Mouse (Mus musculus) heart, embryonic 14.5 days (tissue): ENCODE results near the gene Gnptab. TPM values are rescaled to one million over a fixed set of nuclear protein-coding genes. Genes with fewer than 3 reads are reported as not detected.

Experiments used
- ATAC-seq: fragments of 200-750 bp; cut with Nextera tagmentation; 2 replicates; pipeline ENCODE4 v1.8.0; 2017; ENCODE audit warnings: low read depth, moderate TSS enrichment; ENCODE audit not compliant: insufficient number of reproducible peaks, insufficient read depth, low FRiP score
- H3K27ac ChIP-seq, 2 experiments: fragments of 200-500 bp in 1 of 2; fragments of 300-500 bp in 1 of 2; sonication (generic) in 1 of 2; replicated peaks in 1 of 2; 2 replicates each; pipeline ENCODE4 v1.5.1; 2012 to 2014; ENCODE audit warnings: low read depth in 2 of 2, low read length in 2 of 2, control low read depth in 1 of 2, mild to moderate bottlenecking in 1 of 2, mixed read lengths in 1 of 2; ENCODE audit not compliant: control insufficient read depth in 1 of 2, insufficient read depth in 1 of 2
- H3K27me3 ChIP-seq: fragments of 300-500 bp; sonication (generic); 2 replicates; pipeline ENCODE4 v1.6.1; 2014; ENCODE audit warnings: mild to moderate bottlenecking, low read length, control low read depth; ENCODE audit not compliant: control insufficient read depth, insufficient read depth
- H3K36me3 ChIP-seq: fragments of 300-500 bp; sonication (generic); 2 replicates; pipeline ENCODE4 v1.6.1; 2014; ENCODE audit warnings: mild to moderate bottlenecking, control low read depth, low read length, mixed read lengths; ENCODE audit not compliant: control insufficient read depth, insufficient read depth
- H3K4me1 ChIP-seq, 2 experiments: fragments of 200-500 bp in 1 of 2; fragments of 300-500 bp in 1 of 2; sonication (generic) in 1 of 2; 2 replicates each; pipeline ENCODE4 v1.6.1; 2012 to 2014; ENCODE audit warnings: low read length in 2 of 2, control low read depth in 1 of 2, mixed read lengths in 1 of 2; ENCODE audit not compliant: control insufficient read depth in 2 of 2, insufficient read depth in 2 of 2
- H3K4me2 ChIP-seq: fragments of 300-500 bp; sonication (generic); 2 replicates; pipeline ENCODE4 v1.6.1; 2014; ENCODE audit warnings: mild to moderate bottlenecking, low read length
- H3K4me3 ChIP-seq, 2 experiments: fragments of 200-500 bp in 1 of 2; fragments of 300-500 bp in 1 of 2; sonication (generic) in 1 of 2; 2 replicates each; pipeline ENCODE4 v1.5.1; 2012 to 2014; ENCODE audit warnings: low read length in 2 of 2, mild to moderate bottlenecking in 2 of 2, control low read depth in 1 of 2, low read depth in 1 of 2, moderate library complexity in 1 of 2; ENCODE audit not compliant: control insufficient read depth in 1 of 2, insufficient read depth in 1 of 2
- H3K9ac ChIP-seq: fragments of 300-500 bp; sonication (generic); 2 replicates; pipeline ENCODE4 v1.6.1; 2014; ENCODE audit warnings: mild to moderate bottlenecking, low read length
- H3K9me3 ChIP-seq: fragments of 300-500 bp; sonication (generic); 2 replicates; pipeline ENCODE4 v1.6.1; 2016; ENCODE audit warnings: low read length, control low read depth; ENCODE audit not compliant: control insufficient read depth
- WGBS: fragments of 180-500 bp; shearing (Covaris S2); extraction: QIAGEN DNeasy Blood & Tissue Kit; methylation state at CpG from one replicate; pipeline ENCODE4 v1.1.7; 2014; 5-methylcytosine and 5-hydroxymethylcytosine counted together
- polyA plus RNA-seq: library from polyadenylated mRNA; unstranded; fragments of >200 nt; fragmentation: Nextera tagmentation; extraction: Ambion mirVana; gene quantifications from 2 replicates; pipeline ENCODE4 v1.2.1, GENCODE M21; 2014

Gene Gnptab
- polyA plus RNA-seq, 1 experiment from 2014 or later: 9.4 TPM

GRCm38 (mm10) chr10:88350687-88351086, 28.2 kb upstream of the Gnptab start:
- Histone ChIP-seq H3K4me2 (no peak overlapping the region), H3K27ac (no peak overlapping the region), H3K4me1 (peaks cover 5% of the 10 kb centered on the region in 2 experiments; a peak in 2 of 4 replicates), H3K9ac (no peak overlapping the region), H3K27me3 (no peaks in the 10 kb centered on the region), H3K4me3 (no peak overlapping the region), H3K36me3 (no peaks in the 10 kb centered on the region), H3K9me3 (no peaks in the 10 kb centered on the region)
- no peak for ATAC-seq
- WGBS: 70% methylated on average over 2 of the region's 2 CpGs

- WGBS: 35% methylated on average over 5 of the region's 5 CpGs
- H3K27ac ChIP-seq: no peak overlapping the region
- no peak overlapping the region for H3K4me2 ChIP-seq
- H3K4me1 ChIP-seq: peaks cover under 1 to 1% of the 10 kb centered on the region in 2 experiments; a peak in 1 of 4 replicates
- H3K4me3 ChIP-seq: no peak overlapping the region
- no peak for ATAC-seq
- no peaks in the 10 kb centered on the region for H3K27me3 ChIP-seq
- no peak overlapping the region for H3K9ac ChIP-seq
- no peaks in the 10 kb centered on the region for H3K9me3 ChIP-seq
- H3K36me3 ChIP-seq: no peaks in the 10 kb centered on the region
Observed at GRCm38 (mm10) chr10:88351411-88352103, 27.4 kb upstream of the Gnptab start.

- Histone ChIP-seq H3K9me3 (no peaks in the 10 kb centered on the region), H3K4me2 (no peak overlapping the region), H3K9ac (no peak overlapping the region), H3K27ac (no peak overlapping the region), H3K4me3 (no peak overlapping the region), H3K4me1 (peaks cover 3% of the 10 kb centered on the region in 2 experiments; a peak in 1 of 4 replicates), H3K27me3 (no peaks in the 10 kb centered on the region), H3K36me3 (no peaks in the 10 kb centered on the region)
- no peak for ATAC-seq
- WGBS: 73% methylated on average over 2 of the region's 2 CpGs
Observed at GRCm38 (mm10) chr10:88352549-88352948, 26.4 kb upstream of the Gnptab start.

- Histone ChIP-seq H3K4me1 (peaks cover 3% of the 10 kb centered on the region in 2 experiments; a peak in 1 of 4 replicates), H3K36me3 (no peaks in the 10 kb centered on the region), H3K4me3 (no peak overlapping the region), H3K27ac (no peak overlapping the region), H3K9me3 (no peaks in the 10 kb centered on the region), H3K9ac (no peak overlapping the region), H3K4me2 (no peak overlapping the region), H3K27me3 (peaks cover 3% of the 10 kb centered on the region; the same call in 1 of the 2 replicates)
- WGBS: 73% methylated on average over 5 of the region's 5 CpGs
- no peak for ATAC-seq
Observed at GRCm38 (mm10) chr10:88354599-88354998, 24.3 kb upstream of the Gnptab start.

- H3K27me3 ChIP-seq: peaks cover 3% of the 10 kb centered on the region; the same call in 1 of the 2 replicates
- H3K4me3 ChIP-seq: peak overlapping the region; percentile 68 to 78
- ATAC-seq: no peak
- 8% methylated on average over 21 of the region's 21 CpGs for WGBS
- no peak overlapping the region for H3K27ac ChIP-seq
- peaks cover 3% of the 10 kb centered on the region in 2 experiments; a peak in 1 of 4 replicates for H3K4me1 ChIP-seq
- H3K9me3 ChIP-seq: no peaks in the 10 kb centered on the region
- H3K4me2 ChIP-seq: peak overlapping the region; percentile 89
- no peaks in the 10 kb centered on the region for H3K36me3 ChIP-seq
- peak overlapping the region; percentile 75 for H3K9ac ChIP-seq
Observed at GRCm38 (mm10) chr10:88356114-88356982, 22.6 kb upstream of the Gnptab start.

- peak; percentile 69 for ATAC-seq
- Histone ChIP-seq H3K9me3 (no peaks in the 10 kb centered on the region), H3K4me1 (peaks cover 3% of the 10 kb centered on the region in 2 experiments; a peak in 1 of 4 replicates), H3K36me3 (no peaks in the 10 kb centered on the region), H3K4me3 (peak overlapping the region; percentile 68 to 78), H3K27ac (no peak overlapping the region), H3K4me2 (peak overlapping the region; percentile 89), H3K27me3 (peaks cover 3% of the 10 kb centered on the region; the same call in 1 of the 2 replicates), H3K9ac (peak overlapping the region; percentile 75)
- WGBS: 2% methylated on average over 34 of the region's 47 CpGs
Observed at GRCm38 (mm10) chr10:88356983-88357559, 21.9 kb upstream of the Gnptab start.

GRCm38 (mm10) chr10:88362218-88362617, 16.7 kb upstream of the Gnptab start:
- Histone ChIP-seq H3K4me3 (no peak overlapping the region), H3K27ac (no peak overlapping the region), H3K27me3 (peaks cover 3% of the 10 kb centered on the region; the same call in 1 of the 2 replicates), H3K36me3 (no peaks in the 10 kb centered on the region), H3K4me1 (no peaks in the 10 kb centered on the region; a peak in 1 of 4 replicates), H3K9ac (no peak overlapping the region), H3K4me2 (no peak overlapping the region), H3K9me3 (no peaks in the 10 kb centered on the region)
- no peak for ATAC-seq
- WGBS: 57% methylated on average over 1 of the region's 1 CpGs
